Comparison of ENCODE assay signal across 11 mouse cellular contexts in genomic region chr3:88535527-88535926, GRCm38 (mm10). TPM values are rescaled to one million over a fixed set of nuclear protein-coding genes. Genes with fewer than 3 reads are reported as not detected.
DNase-seq lines count a peak whose midpoint lies in the region; ATAC-seq and TF ChIP-seq lines count a peak whose summit lies in the region.
"Had no signal": no experiment of that assay in that cellular context is flagged by ENCODE, and none has a peak within 500 bp of the region (broad histone marks: within the 10 kb centered on the region; RNA-seq: fewer than 3 reads in every experiment).

No protein-coding gene starts in this region.

- peak overlapping the region; percentile 54 for H3K9ac ChIP-seq in lung, embryonic 16.5 days (ENCODE audit: low read length)
- peak overlapping the region; percentile 99 for H3K9ac ChIP-seq in hindbrain, embryonic 11.5 days (ENCODE audit: low read depth, low read length)
- peak overlapping the region; percentile 63; the same call in 1 of the 2 replicates for H3K9ac ChIP-seq in liver, embryonic 14.5 days (replicated peaks)

- peaks cover 43% of the 10 kb centered on the region for H3K4me1 ChIP-seq in lung, embryonic 16.5 days (replicated peaks; ENCODE audit: control insufficient read depth, insufficient read depth, low read length)
- peaks cover 38% of the 10 kb centered on the region for H3K4me1 ChIP-seq in hindbrain, embryonic 11.5 days (replicated peaks; ENCODE audit: control insufficient read depth, insufficient read depth, low read length)
- peaks cover 7 to 11% of the 10 kb centered on the region in 2 experiments for H3K4me1 ChIP-seq in liver, embryonic 14.5 days (replicated peaks; ENCODE audit: control insufficient read depth in 2 of 2, insufficient read depth in 2 of 2, low read length in 1 of 2)

- no peak for TF ChIP-seq CTCF in liver, embryonic 14.5 days (IDR thresholded peaks at IDR 0.05; ENCODE audit: low read depth)

- intact Hi-C loops in left cerebral cortex, postnatal 4 days (cut with DNase I): no loop called here

- no peak for ATAC-seq in lung, embryonic 16.5 days (ENCODE audit: low read depth)
- no peak for ATAC-seq in hindbrain, embryonic 11.5 days (ENCODE audit: low FRiP score)
- ATAC-seq in liver, embryonic 14.5 days (ENCODE audit: insufficient read depth): no peak

- no peaks in the 10 kb centered on the region for H3K27me3 ChIP-seq in lung, embryonic 16.5 days (ENCODE audit: control insufficient read depth, insufficient read depth, low read depth, low read length)
- no peaks in the 10 kb centered on the region for H3K27me3 ChIP-seq in hindbrain, embryonic 11.5 days (ENCODE audit: control insufficient read depth, insufficient read depth, low read length)
- peaks cover 6% of the 10 kb centered on the region for H3K27me3 ChIP-seq in liver, embryonic 14.5 days (ENCODE audit: control insufficient read depth, insufficient read depth, low read length)

- DNase-seq in lung, postnatal 14 days: no peak
- DNase-seq in hindbrain, embryonic 11.5 days (ENCODE audit: low spot score): peak; percentile 23
- no peak for DNase-seq in liver, embryonic 14.5 days (ENCODE audit: low read depth in 3 of 3, low spot score in 3 of 3)
- DNase-seq in urinary bladder, postnatal 10 days (ENCODE audit: low spot score): no peak
- DNase-seq in cerebellum, adult 18-20 months: no peak
- DNase-seq in left cerebral cortex, postnatal 4 days: no peak
- DNase-seq: cerebellum, adult 8-10 months; right cerebral cortex, adult 18-20 months had no signal

- peak overlapping the region; percentile 65 for H3K4me2 ChIP-seq in lung, embryonic 16.5 days (ENCODE audit: low read depth, low read length)
- H3K4me2 ChIP-seq in hindbrain, embryonic 11.5 days (replicated peaks; ENCODE audit: low read depth, low read length): peak overlapping the region; percentile 93
- peak overlapping the region; percentile 91 for H3K4me2 ChIP-seq in liver, embryonic 14.5 days (ENCODE audit: low read depth)

- 0 out of 2 replicates have a peak overlapping the region, but pooled peaks have one; percentile 2 for H3K4me3 ChIP-seq in lung, embryonic 16.5 days (ENCODE audit: low read length)
- peak overlapping the region; percentile 94 for H3K4me3 ChIP-seq in hindbrain, embryonic 11.5 days (ENCODE audit: low read depth, low read length)
- H3K4me3 ChIP-seq in liver, embryonic 14.5 days (ENCODE audit: insufficient read depth in 1 of 2, low read depth in 2 of 2, low read length in 2 of 2): peak overlapping the region in 1 of 2 experiments; percentile 61; a peak in 1 of 4 replicates

- peak overlapping the region; percentile 23; the same call in 1 of the 2 replicates for H3K27ac ChIP-seq in lung, embryonic 16.5 days (ENCODE audit: low read length)
- 0 out of 2 replicates have a peak overlapping the region, but pooled peaks have one; percentile 24 for H3K27ac ChIP-seq in hindbrain, embryonic 11.5 days (ENCODE audit: low read depth, low read length)
- no peak overlapping the region for H3K27ac ChIP-seq in liver, embryonic 14.5 days
- H3K27ac ChIP-seq: macrophage had no signal

- peaks cover 17% of the 10 kb centered on the region for H3K36me3 ChIP-seq in lung, embryonic 16.5 days (ENCODE audit: control insufficient read depth, insufficient read depth, low read length)
- peaks cover 15% of the 10 kb centered on the region for H3K36me3 ChIP-seq in hindbrain, embryonic 11.5 days (ENCODE audit: control insufficient read depth, insufficient read depth, low read length)
- H3K36me3 ChIP-seq in liver, embryonic 14.5 days (replicated peaks; ENCODE audit: control insufficient read depth, insufficient read depth, low read depth): no peaks in the 10 kb centered on the region

- H3K9me3 ChIP-seq in lung, embryonic 16.5 days (ENCODE audit: control insufficient read depth, low read length): no peaks in the 10 kb centered on the region
- no peaks in the 10 kb centered on the region for H3K9me3 ChIP-seq in hindbrain, embryonic 11.5 days (ENCODE audit: control insufficient read depth, low read length)
- H3K9me3 ChIP-seq in liver, embryonic 14.5 days (ENCODE audit: control insufficient read depth, low read length): no peaks in the 10 kb centered on the region

- WGBS in lung, embryonic 16.5 days: 48% methylated on average over 4 of the region's 4 CpGs
- WGBS in hindbrain, embryonic 11.5 days: 40% methylated on average over 4 of the region's 4 CpGs
- WGBS in liver, embryonic 14.5 days (ENCODE audit: insufficient replicate concordance): 88% methylated on average over 4 of the region's 4 CpGs

- TF ChIP-seq EP300 in liver, embryonic 14.5 days (IDR thresholded peaks at IDR 0.05; ENCODE audit: low read depth): no peak

RNA-seq across cellular contexts. Expression of gene Mex3a, which starts 3.3 kb away (rescaled TPM):
- 13.1 and 13.5 TPM in 2 replicates for polyA plus RNA-seq in lung, embryonic 16.5 days (2015; fragmentation: Nextera tagmentation; extraction: Ambion mirVana)
- polyA plus RNA-seq in hindbrain, embryonic 11.5 days (2014; fragmentation: Nextera tagmentation; extraction: Ambion mirVana): 45.9 and 51.9 TPM in 2 replicates
- 1.1 and 1.3 TPM in 2 replicates for polyA plus RNA-seq in liver, embryonic 14.5 days (2012; rRNA removed)
- 0.74 and 0.82 TPM in 2 replicates for polyA plus RNA-seq in liver, embryonic 14.5 days (2014; fragmentation: Nextera tagmentation; extraction: Ambion mirVana)
- 10 to 100 TPM; 80.5 to 87.8 TPM for total RNA-seq in left cerebral cortex, postnatal 4 days (2021)

RNA-seq across cellular contexts. Expression of gene Rab25, which starts 12.6 kb away (rescaled TPM):
- polyA plus RNA-seq in lung, embryonic 16.5 days (2015; fragmentation: Nextera tagmentation; extraction: Ambion mirVana): 48.0 and 61.2 TPM in 2 replicates
- polyA plus RNA-seq in hindbrain, embryonic 11.5 days (2014; fragmentation: Nextera tagmentation; extraction: Ambion mirVana): 1.1 and 1.8 TPM in 2 replicates
- polyA plus RNA-seq in liver, embryonic 14.5 days (2012; rRNA removed): 0.39 and 0.52 TPM in 2 replicates
- polyA plus RNA-seq in liver, embryonic 14.5 days (2014; fragmentation: Nextera tagmentation; extraction: Ambion mirVana): 0.25 TPM in 1 of 2 replicates, not detected in the other
- total RNA-seq in left cerebral cortex, postnatal 4 days (2021): under 1 TPM in 1 of 2 experiments, not detected in 1; 0.83 TPM
- polyA plus RNA-seq: heart, postnatal 0 days; macrophage had no signal

RNA-seq across cellular contexts. Expression of gene Lamtor2, which starts 17.3 kb away (rescaled TPM):
- 169 and 183 TPM in 2 replicates for polyA plus RNA-seq in lung, embryonic 16.5 days (2015; fragmentation: Nextera tagmentation; extraction: Ambion mirVana)
- polyA plus RNA-seq in hindbrain, embryonic 11.5 days (2014; fragmentation: Nextera tagmentation; extraction: Ambion mirVana): 76.1 and 93.9 TPM in 2 replicates
- polyA plus RNA-seq in liver, embryonic 14.5 days (2012; rRNA removed): 63.1 and 73.1 TPM in 2 replicates
- 60.5 and 62.0 TPM in 2 replicates for polyA plus RNA-seq in liver, embryonic 14.5 days (2014; fragmentation: Nextera tagmentation; extraction: Ambion mirVana)
- total RNA-seq in left cerebral cortex, postnatal 4 days (2021): 100 to 1,000 TPM; 106 to 120 TPM

RNA-seq across cellular contexts. Expression of gene Ubqln4, which starts 18.0 kb away (rescaled TPM):
- polyA plus RNA-seq in lung, embryonic 16.5 days (2015; fragmentation: Nextera tagmentation; extraction: Ambion mirVana): 39.3 and 41.8 TPM in 2 replicates
- 62.6 and 66.3 TPM in 2 replicates for polyA plus RNA-seq in hindbrain, embryonic 11.5 days (2014; fragmentation: Nextera tagmentation; extraction: Ambion mirVana)
- 22.7 and 27.2 TPM in 2 replicates for polyA plus RNA-seq in liver, embryonic 14.5 days (2012; rRNA removed)
- polyA plus RNA-seq in liver, embryonic 14.5 days (2014; fragmentation: Nextera tagmentation; extraction: Ambion mirVana): 17.9 and 20.9 TPM in 2 replicates
- total RNA-seq in left cerebral cortex, postnatal 4 days (2021): 100 to 1,000 TPM in 1 of 2 experiments, 10 to 100 TPM in 1; 97.5 to 105 TPM

RNA-seq across cellular contexts. Expression of gene Lmna, which starts 25.8 kb away (rescaled TPM):
- polyA plus RNA-seq in lung, embryonic 16.5 days (2015; fragmentation: Nextera tagmentation; extraction: Ambion mirVana): 148 and 150 TPM in 2 replicates
- polyA plus RNA-seq in hindbrain, embryonic 11.5 days (2014; fragmentation: Nextera tagmentation; extraction: Ambion mirVana): 22.5 and 22.8 TPM in 2 replicates
- polyA plus RNA-seq in liver, embryonic 14.5 days (2012; rRNA removed): 45.2 and 58.7 TPM in 2 replicates
- polyA plus RNA-seq in liver, embryonic 14.5 days (2014; fragmentation: Nextera tagmentation; extraction: Ambion mirVana): 115 and 132 TPM in 2 replicates
- total RNA-seq in left cerebral cortex, postnatal 4 days (2021): 10 to 100 TPM; 35.3 to 37.7 TPM

Comparison
In these comparisons a context has a peak if more than half of its experiments do, and no peak if none do; other contexts are left out.
1. RNA of gene Rab25, which starts 12.6 kb away (polyA plus RNA-seq): 48.0 to 61.2 TPM in lung, embryonic 16.5 days; 1.1 to 1.8 TPM in hindbrain, embryonic 11.5 days and 0.25 to 0.52 TPM in liver, embryonic 14.5 days; every median in the first group is over 10 times any median in the second.
2. Peak in every context shown above with its lines, with median percentiles within 50 percentile points of each other: H3K4me2 ChIP-seq and H3K9ac ChIP-seq.